ENCODE assay signal across 26 mouse cellular contexts in the genomic region with DNA sequence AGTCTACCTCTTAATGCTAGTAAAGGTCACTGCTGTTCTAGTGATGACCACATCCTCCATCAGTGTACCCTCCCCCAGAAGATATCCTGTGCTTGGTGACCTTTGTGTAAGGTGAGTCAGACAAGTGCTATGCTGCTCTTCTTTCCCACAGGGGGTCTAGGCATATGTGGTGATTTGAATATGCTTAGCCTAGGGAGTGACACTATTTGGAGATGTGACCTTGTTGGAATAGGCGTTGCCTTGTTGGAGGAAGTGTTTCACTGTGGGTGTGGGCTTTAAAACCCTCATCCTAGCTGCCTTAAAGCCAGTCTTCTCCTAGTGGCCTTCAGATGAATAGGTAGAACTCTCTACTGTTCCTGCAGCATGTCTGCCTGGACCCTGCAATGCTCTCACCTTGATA. TPM values are rescaled to one million over a fixed set of nuclear protein-coding genes. Genes with fewer than 3 reads are reported as not detected.
A peak's percentile ranks its signal among the peaks of the same experiment; 100 is the strongest.
DNase-seq lines count a peak whose midpoint lies in the region; ATAC-seq and TF ChIP-seq lines count a peak whose summit lies in the region.
"Had no signal": no experiment of that assay in that cellular context is flagged by ENCODE, and none has a peak within 500 bp of the region (broad histone marks: within the 10 kb centered on the region; RNA-seq: fewer than 3 reads in every experiment).

No protein-coding gene starts in this region.

- no peak for ATAC-seq in intestine, postnatal 0 days
- ATAC-seq: activated CD4-positive, CD25-positive, alpha-beta regulatory T cell, adult 4 months; CD4-positive, CD25-positive, alpha-beta regulatory T cell, adult 4 months; Patski had no signal

- H3K27ac ChIP-seq in intestine, postnatal 0 days (ENCODE audit: low read depth, low read length) = no peak overlapping the region

- 60% methylated on average over 1 of the region's 1 CpGs for WGBS in intestine, postnatal 0 days

- 0 out of 2 replicates have a peak, but pooled peaks cover 4% of the 10 kb centered on the region for H3K9me3 ChIP-seq in intestine, postnatal 0 days (ENCODE audit: control insufficient read depth)

- H3K4me3 ChIP-seq in intestine, postnatal 0 days (ENCODE audit: low read depth, low read length) = no peak overlapping the region

- DNase-seq in ES-CJ7 (ENCODE audit: low read depth, low spot score) (peak; percentile 70), R1 (ENCODE audit: low read depth, low spot score) (peak; percentile 60), ZHBTc4 (ENCODE audit: low read depth, low spot score) (peak; percentile 47)
- DNase-seq in testis, postnatal 10 days (ENCODE audit: low spot score) = no peak
- DNase-seq in ovary, postnatal 14 days (ENCODE audit: low spot score) = no peak
- DNase-seq: adrenal gland, adult 2 months; adrenal gland, adult 8-10 months; adrenal gland, postnatal 10 days; adrenal gland, postnatal 14 days; adrenal gland, postnatal 25 days; adrenal gland, postnatal 36 days; B cell, adult 2 months; cerebellum, adult 11 months; cerebellum, adult 11-12 months; cerebellum, adult 18-20 months; cerebellum, adult 2 months; cerebellum, adult 8-10 months; cerebellum, adult 9-10 months had no signal

- no peaks in the 10 kb centered on the region for H3K36me3 ChIP-seq in intestine, postnatal 0 days (ENCODE audit: control insufficient read depth, insufficient read depth)
- H3K36me3 ChIP-seq: G1E had no signal

- no peaks in the 10 kb centered on the region for H3K27me3 ChIP-seq in intestine, postnatal 0 days (replicated peaks; ENCODE audit: control insufficient read depth, insufficient read depth, low read length)
- H3K27me3 ChIP-seq: CH12.LX, Patski had no signal

- H3K4me2 ChIP-seq in intestine, postnatal 0 days (replicated peaks; ENCODE audit: low read depth) = no peak overlapping the region

- TF ChIP-seq CTCF in intestine, postnatal 0 days (IDR thresholded peaks at IDR 0.05; ENCODE audit: low read depth) = no peak

- H3K9ac ChIP-seq in intestine, postnatal 0 days (ENCODE audit: low read depth, low read length) = no peak overlapping the region

- no peaks in the 10 kb centered on the region for H3K4me1 ChIP-seq in intestine, postnatal 0 days (replicated peaks; ENCODE audit: control insufficient read depth, insufficient read depth, low read length)

RNA-seq across cellular contexts. Expression of gene Clec4n, which starts 17.9 kb away (rescaled TPM):
- 4.7 and 6.4 TPM in 2 replicates for polyA plus RNA-seq in intestine, postnatal 0 days (2015; fragmentation: Nextera tagmentation; extraction: Ambion mirVana)
- polyA plus RNA-seq: C2C12, G1E, Patski had no signal

RNA-seq across cellular contexts. Expression of gene Clec4b2, which starts 39.0 kb away (rescaled TPM):
- polyA plus RNA-seq in intestine, postnatal 0 days (2015; fragmentation: Nextera tagmentation; extraction: Ambion mirVana) = not detected in 2 replicates
- polyA plus RNA-seq: activated CD4-positive, CD25-positive, alpha-beta regulatory T cell, adult 4 months; adrenal gland, adult 2 months; brain, embryonic 14.5 days; C2C12; CD4-positive, CD25-positive, alpha-beta regulatory T cell, adult 4 months; cerebellum, adult 2 months; G1E; Patski had no signal

RNA-seq across cellular contexts. Expression of gene Clec4d, which starts 50.2 kb away (rescaled TPM):
- polyA plus RNA-seq in intestine, postnatal 0 days (2015; fragmentation: Nextera tagmentation; extraction: Ambion mirVana) = 0.14 and 0.31 TPM in 2 replicates
- polyA plus RNA-seq: activated CD4-positive, CD25-positive, alpha-beta regulatory T cell, adult 4 months; CD4-positive, CD25-positive, alpha-beta regulatory T cell, adult 4 months; Patski had no signal

Comparison
In these comparisons a context has a peak if more than half of its experiments do, and no peak if none do; other contexts are left out.
1. DNase-seq: peak in ES-CJ7 (single experiment), R1 (single experiment) and ZHBTc4 (single experiment); none in testis, postnatal 10 days (single experiment) and ovary, postnatal 14 days (single experiment).